Mouse (Mus musculus) ES-E14 (cell line): ENCODE results near the gene C2. TPM values are rescaled to one million over a fixed set of nuclear protein-coding genes. Genes with fewer than 3 reads are reported as not detected.

Experiments
- DNase-seq: peaks from one replicate; pipeline ENCODE4 v3.0.0-alpha.2; 2013; ENCODE audit warnings: low read depth, low spot score
- H3K27ac ChIP-seq: 2 replicates; pipeline ENCODE4 v1.5.1; 2012; ENCODE audit warnings: low read depth, mild to moderate bottlenecking, low read length, moderate library complexity, mixed read lengths; ENCODE audit not compliant: poor library complexity, insufficient read depth, severe bottlenecking
- H3K36me3 ChIP-seq: 2 replicates; pipeline ENCODE4 v1.6.1; 2012; ENCODE audit warnings: mild to moderate bottlenecking, low read length, moderate library complexity, mixed read lengths; ENCODE audit not compliant: control insufficient read depth, poor library complexity, insufficient read depth, severe bottlenecking
- H3K4me1 ChIP-seq, 2 experiments: fragments of 150-350 bp in 1 of 2; sonication (generic) in 1 of 2; 2 replicates each; pipeline ENCODE4 v1.6.1; 2012; ENCODE audit warnings: low read length in 2 of 2, mild to moderate bottlenecking in 1 of 2, mixed read lengths in 1 of 2; ENCODE audit not compliant: control insufficient read depth in 2 of 2, insufficient read depth in 2 of 2, poor library complexity in 1 of 2
- H3K4me3 ChIP-seq, 2 experiments: fragments of 150-350 bp in 1 of 2; sonication (generic) in 1 of 2; 2 replicates each; pipeline ENCODE4 v1.5.1; 2012; ENCODE audit warnings: low read length in 2 of 2, low read depth in 1 of 2, mild to moderate bottlenecking in 1 of 2, mixed read lengths in 1 of 2; ENCODE audit not compliant: insufficient read depth in 1 of 2, poor library complexity in 1 of 2, severe bottlenecking in 1 of 2
- H3K9ac ChIP-seq: 2 replicates; pipeline ENCODE4 v1.6.1; 2012; ENCODE audit warnings: low read depth, mild to moderate bottlenecking, low read length, mixed read lengths; ENCODE audit not compliant: poor library complexity, insufficient read depth, severe bottlenecking
- H3K9me3 ChIP-seq: fragments of 150-350 bp; sonication (generic); 2 replicates; pipeline ENCODE4 v1.6.1; 2012; ENCODE audit warnings: low read depth, mild to moderate bottlenecking, low read length; ENCODE audit not compliant: control insufficient read depth, insufficient read depth
- CHD2 ChIP-seq: IDR thresholded peaks from 2 replicates; pipeline ENCODE4 v1.6.1; 2014; ENCODE audit warnings: mild to moderate bottlenecking, low read depth, low read length, inconsistent platforms
- HCFC1 ChIP-seq: IDR thresholded peaks from 2 replicates; pipeline ENCODE4 v1.6.1; 2012; ENCODE audit warnings: low read length, inconsistent platforms, borderline replicate concordance; ENCODE audit not compliant: insufficient read depth
- MAFK ChIP-seq: IDR thresholded peaks from 2 replicates; pipeline ENCODE4 v1.6.1; 2014; ENCODE audit warnings: mild to moderate bottlenecking, low read depth, low read length, inconsistent platforms; ENCODE audit not compliant: insufficient read depth
- ZC3H11A ChIP-seq: IDR thresholded peaks from 2 replicates; pipeline ENCODE4 v1.6.1; 2012; ENCODE audit warnings: low read depth, mild to moderate bottlenecking, inconsistent platforms, low read length, borderline replicate concordance
- ZNF384 ChIP-seq: IDR thresholded peaks from 2 replicates; pipeline ENCODE4 v1.6.1; 2012; ENCODE audit warnings: low read depth, low read length, inconsistent platforms
- in situ Hi-C, 2 experiments: fragments of 600-800 bp; cut with MboI; formaldehyde crosslinking; loops; one replicate each; pipeline ENCODE4 v1.15.1; 2025; ENCODE audit warnings: low sequenced_read_pairs in 2 of 2, inconsistent platforms in 1 of 2; ENCODE audit not compliant: unreplicated experiment in 2 of 2
- total RNA-seq: library from RNA; depleted of rRNA; stranded (reverse); fragments of 300-350 nt; gene quantifications from 2 replicates; pipeline ENCODE4 v1.2.3, GENCODE M21; 2012

The C2 gene
- total RNA-seq, 1 experiment, result 5.0 TPM

- Histone ChIP-seq H3K27ac (no peak overlapping the region), H3K4me3 (peak overlapping the region; percentile 75 to 97), H3K9me3 (no peaks in the 10 kb centered on the region), H3K4me1 (peaks cover 11 to 17% of the 10 kb centered on the region in 2 experiments; a peak in 3 of 4 replicates), H3K36me3 (peaks cover 7% of the 10 kb centered on the region), H3K9ac (peak overlapping the region; percentile 70)
- no peak for DNase-seq
- in situ Hi-C loops, result no loop called here
- TF ChIP-seq ZNF384, result no peak
- TF ChIP-seq ZC3H11A, result no peak
- no peak for TF ChIP-seq HCFC1
- no peak for TF ChIP-seq MAFK
- no peak for TF ChIP-seq CHD2
These were observed 1.2 kb upstream of the C2 start for GRCm38 (mm10) chr17:34899053-34899889.

GRCm38 (mm10) chr17:34898706-34899052 is 614 bp upstream of the C2 start:
- no peak for DNase-seq
- H3K9ac ChIP-seq, result peak overlapping the region; percentile 96
- H3K4me1 ChIP-seq, result peaks cover 11 to 17% of the 10 kb centered on the region in 2 experiments; a peak in 3 of 4 replicates
- peak overlapping the region; percentile 85 for H3K27ac ChIP-seq
- peak overlapping the region; percentile 75 to 97 for H3K4me3 ChIP-seq
- peaks cover 7% of the 10 kb centered on the region for H3K36me3 ChIP-seq
- H3K9me3 ChIP-seq, result no peaks in the 10 kb centered on the region
- in situ Hi-C loops, result no loop called here
- TF ChIP-seq ZC3H11A, result no peak
- no peak for TF ChIP-seq MAFK
- TF ChIP-seq ZNF384, result no peak
- no peak for TF ChIP-seq HCFC1
- no peak for TF ChIP-seq CHD2

GRCm38 (mm10) chr17:34897373-34898159 is 499 bp downstream of the C2 start:
- no peak for TF ChIP-seq CHD2
- 0 out of 2 replicates have a peak, but pooled peaks have one; percentile 36 for TF ChIP-seq HCFC1
- no peak for DNase-seq
- in situ Hi-C loops, result no loop called here

GRCm38 (mm10) chr17:34896366-34896765 is 1.7 kb downstream of the C2 start:
- Histone ChIP-seq H3K36me3 (peaks cover 4% of the 10 kb centered on the region; the same call in 1 of the 2 replicates), H3K27ac (no peak overlapping the region), H3K4me3 (peak overlapping the region in 1 of 2 experiments; percentile 92; a peak in 3 of 4 replicates), H3K4me1 (peaks cover 6 to 10% of the 10 kb centered on the region in 2 experiments), H3K9ac (peak overlapping the region; percentile 31; the same call in 1 of the 2 replicates), H3K9me3 (no peaks in the 10 kb centered on the region)
- in situ Hi-C loops, result no loop called here
- no peak for TF ChIP-seq CHD2
- TF ChIP-seq HCFC1, result no peak
- TF ChIP-seq ZNF384, result no peak
- no peak for TF ChIP-seq ZC3H11A
- no peak for TF ChIP-seq MAFK
- no peak for DNase-seq

More at GRCm38 (mm10) chr17:34897373-34898159, 499 bp downstream of the C2 start:
- peaks cover 4% of the 10 kb centered on the region; the same call in 1 of the 2 replicates for H3K36me3 ChIP-seq
- peak overlapping the region; percentile 75 to 97 for H3K4me3 ChIP-seq
- peak overlapping the region; percentile 96 for H3K9ac ChIP-seq
- no peaks in the 10 kb centered on the region for H3K9me3 ChIP-seq
- H3K4me1 ChIP-seq, result peaks cover 8 to 11% of the 10 kb centered on the region in 2 experiments
- peak overlapping the region; percentile 85; the same call in 1 of the 2 replicates for H3K27ac ChIP-seq
